Mouse (Mus musculus) frontal cortex, adult (tissue): Measurements from ENCODE around the gene Atf3.

Source experiments
- ATAC-seq: cut with Nextera tagmentation; 2 replicates; pipeline ENCODE4 v1.9.2; 2017; ENCODE audit warnings: mild to moderate bottlenecking, moderate library complexity, mixed read lengths; ENCODE audit not compliant: low TSS enrichment

Atf3 gene

DNA sequence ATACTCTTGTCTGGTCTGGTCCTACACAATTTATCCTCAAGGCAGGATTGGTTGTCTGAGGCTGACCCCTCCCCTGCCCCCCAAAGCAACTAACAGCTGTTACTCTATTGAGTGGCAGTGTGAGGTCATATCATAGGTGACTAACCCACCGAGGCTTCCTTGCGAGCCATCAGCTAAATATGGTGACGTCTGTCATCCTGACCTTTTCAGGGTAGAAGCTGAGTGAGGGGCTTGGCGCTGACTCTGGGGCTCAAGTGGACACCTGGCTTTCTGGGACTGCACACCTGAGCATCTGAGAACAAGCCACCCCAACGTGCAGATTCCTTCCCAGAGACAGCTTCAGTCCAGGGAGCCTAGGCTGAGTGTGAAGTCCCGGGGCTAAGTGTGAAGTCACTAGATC, at the start of gene Atf3:
Gene Atf3 (minus strand): TSS at position 101 of the 400 bp plus-strand sequence.
- no peak for ATAC-seq

DNA sequence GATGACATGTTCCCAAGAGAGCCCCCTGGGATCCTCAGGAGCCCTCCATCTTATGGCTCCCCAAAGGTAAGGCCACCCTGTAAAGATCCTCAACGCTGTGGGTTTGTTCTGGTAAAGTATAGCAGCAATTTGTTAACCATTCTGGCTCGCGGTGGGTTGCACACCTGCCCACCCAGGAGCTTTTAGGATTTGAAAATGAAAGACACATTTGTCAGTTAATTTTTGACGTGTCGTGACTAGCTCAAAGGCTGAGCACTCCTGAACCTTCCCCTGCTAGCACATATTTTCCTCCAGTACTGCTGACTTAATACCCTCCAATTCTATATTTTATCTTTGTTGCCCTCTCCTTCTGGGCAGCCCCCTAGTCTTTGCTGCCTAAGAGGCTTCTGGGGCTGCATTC, 49.3 kb upstream of the Atf3 start:
- no peak for ATAC-seq

GRCm38 (mm10) chr1:191263471-191263870, 45.6 kb upstream of the Atf3 start:
- no peak for ATAC-seq

DNA sequence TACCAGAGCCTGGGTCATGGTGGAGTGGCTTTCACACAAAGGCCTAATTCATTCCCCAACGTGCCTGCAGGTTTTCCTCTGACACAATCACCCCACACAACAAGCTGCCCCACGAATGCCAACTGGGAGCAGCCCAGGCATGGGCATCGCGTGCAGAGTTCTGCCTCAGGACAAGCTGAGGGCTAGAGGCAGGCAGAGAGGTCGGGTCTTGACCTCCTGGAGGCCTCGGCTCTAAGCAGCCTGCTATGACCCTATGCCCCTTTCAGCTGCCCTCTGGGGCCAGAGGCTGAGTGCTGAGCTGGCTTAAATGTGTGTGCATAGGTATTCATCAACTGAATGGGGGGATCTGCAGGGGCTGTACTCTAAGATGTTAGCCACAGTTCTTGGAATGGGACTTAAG, 44.0 kb upstream of the Atf3 start:
- ATAC-seq = no peak

DNA sequence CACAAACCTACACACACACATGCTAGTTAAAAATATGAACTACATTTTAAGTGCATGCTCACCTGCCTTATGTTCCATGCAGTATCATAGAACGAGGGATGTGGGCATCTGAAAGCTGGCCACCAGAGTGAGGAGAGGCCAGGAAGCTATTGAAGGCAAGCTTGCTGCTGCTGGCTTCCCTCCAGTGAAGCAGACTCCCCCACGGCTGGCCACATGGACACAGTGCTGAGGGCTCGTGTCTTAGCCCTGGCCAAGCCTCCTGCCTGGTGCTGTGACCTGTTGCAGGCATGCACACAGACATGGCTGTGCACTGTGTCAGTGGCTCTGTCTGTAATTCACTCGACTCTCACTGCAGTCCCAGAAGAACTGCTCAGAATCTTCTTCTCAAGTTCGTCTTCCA, 41.8 kb upstream of the Atf3 start:
- no peak for ATAC-seq

- no peak for ATAC-seq
Measured at GRCm38 (mm10) chr1:191259121-191259520, 41.3 kb upstream of the Atf3 start.

- peak; percentile 35; the same call in 1 of the 2 replicates for ATAC-seq
Measured at GRCm38 (mm10) chr1:191258521-191258920, 40.7 kb upstream of the Atf3 start.

- no peak for ATAC-seq
Measured at GRCm38 (mm10) chr1:191257981-191258380, 40.1 kb upstream of the Atf3 start.

DNA sequence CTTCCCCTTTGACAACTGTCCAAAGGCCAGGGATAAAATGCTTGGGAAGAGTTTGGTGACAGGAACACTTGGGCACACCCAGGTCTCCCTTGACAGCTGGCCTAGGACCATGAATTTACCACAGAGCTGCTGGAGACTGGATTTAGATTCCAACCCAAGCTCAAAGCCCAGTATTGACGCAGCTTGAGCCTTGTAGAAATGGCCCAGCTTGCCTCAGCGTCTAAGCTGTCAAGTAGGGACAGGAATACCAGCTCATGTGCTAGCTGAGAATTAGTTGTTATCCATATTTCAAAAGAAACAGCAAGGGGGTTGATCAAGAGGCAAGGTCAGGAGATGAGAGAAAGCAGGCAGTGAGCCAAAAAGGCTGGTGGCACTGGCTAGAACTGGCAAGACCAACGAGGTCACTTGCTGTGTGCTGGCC, 39.5 kb upstream of the Atf3 start:
- no peak for ATAC-seq

DNA sequence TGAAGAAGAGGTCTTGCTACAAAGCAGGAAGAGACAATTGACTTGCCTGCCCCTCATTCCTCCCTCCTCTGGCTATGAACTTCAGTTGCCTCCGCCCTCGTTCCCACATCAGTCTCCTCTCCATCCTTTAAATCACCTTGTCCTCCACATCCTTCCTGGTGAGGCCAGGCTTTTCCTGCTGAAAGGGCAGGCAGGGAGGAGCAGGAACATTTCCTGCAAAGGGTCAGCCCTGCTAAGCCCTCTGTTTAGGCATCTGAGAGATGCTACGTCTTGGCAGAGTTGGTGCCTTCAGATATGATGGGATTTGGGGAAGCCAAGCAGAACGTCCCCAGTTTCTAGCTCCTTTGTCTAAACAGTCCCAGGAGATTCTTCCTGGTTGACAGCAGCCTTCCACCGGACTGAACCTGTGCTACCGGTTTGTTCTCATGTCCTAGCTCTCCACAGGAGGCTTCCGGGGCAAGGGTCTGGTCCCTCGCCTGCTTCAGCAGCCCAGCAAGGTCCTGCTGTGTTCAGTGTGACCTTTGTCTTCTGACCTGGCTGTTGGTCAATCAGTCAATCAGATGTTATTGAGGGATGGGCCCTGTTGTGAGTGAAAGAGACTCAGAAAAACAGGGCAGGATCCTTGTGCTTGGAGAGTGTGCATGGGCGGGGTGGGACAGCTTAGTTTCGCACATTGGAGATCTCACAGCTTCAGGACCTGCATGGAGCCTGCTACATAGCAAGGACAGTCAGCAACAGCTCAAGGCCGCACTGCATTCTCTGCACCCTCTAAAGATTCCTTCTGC, 38.9 kb upstream of the Atf3 start:
- ATAC-seq = no peak

DNA sequence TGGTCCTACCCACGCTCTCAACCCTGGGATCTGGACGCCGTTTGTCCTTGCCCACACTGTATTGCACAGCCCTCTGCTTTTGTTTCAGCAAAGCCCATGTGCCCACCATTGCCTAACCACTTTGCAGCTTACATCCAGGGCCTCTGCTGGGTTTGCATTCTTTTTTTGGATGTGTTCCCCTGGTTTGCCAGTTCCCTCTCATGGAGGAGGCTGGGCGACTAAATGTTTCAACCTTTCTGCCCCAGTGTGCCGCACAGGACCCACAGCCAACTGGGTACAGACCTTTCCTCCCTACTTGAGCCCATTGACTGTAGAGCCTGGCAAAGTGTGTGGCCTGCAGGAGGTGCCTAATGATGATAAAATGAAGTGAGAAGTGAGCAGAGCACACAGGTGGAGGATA, 38.3 kb upstream of the Atf3 start:
- ATAC-seq = no peak

DNA sequence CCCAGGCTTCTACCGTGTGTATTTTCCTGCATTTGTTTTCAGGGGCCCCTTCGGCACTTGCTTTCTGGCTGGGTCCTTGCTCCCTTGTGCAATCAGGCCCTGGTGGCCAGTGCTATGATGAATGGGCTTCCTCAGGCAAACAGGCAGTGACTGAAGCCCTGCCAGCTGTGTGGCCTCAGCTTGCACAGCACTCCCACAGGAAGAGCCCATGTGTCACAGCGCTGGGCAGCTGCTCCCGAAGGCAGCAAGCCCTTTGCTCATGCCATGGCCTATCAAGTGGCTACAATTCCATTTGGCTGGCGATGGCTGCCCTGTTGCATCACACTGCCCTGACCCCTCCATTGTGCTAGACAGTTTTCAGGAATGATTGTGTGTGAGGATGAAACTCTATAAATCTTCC, 36.6 kb upstream of the Atf3 start:
- no peak for ATAC-seq

DNA sequence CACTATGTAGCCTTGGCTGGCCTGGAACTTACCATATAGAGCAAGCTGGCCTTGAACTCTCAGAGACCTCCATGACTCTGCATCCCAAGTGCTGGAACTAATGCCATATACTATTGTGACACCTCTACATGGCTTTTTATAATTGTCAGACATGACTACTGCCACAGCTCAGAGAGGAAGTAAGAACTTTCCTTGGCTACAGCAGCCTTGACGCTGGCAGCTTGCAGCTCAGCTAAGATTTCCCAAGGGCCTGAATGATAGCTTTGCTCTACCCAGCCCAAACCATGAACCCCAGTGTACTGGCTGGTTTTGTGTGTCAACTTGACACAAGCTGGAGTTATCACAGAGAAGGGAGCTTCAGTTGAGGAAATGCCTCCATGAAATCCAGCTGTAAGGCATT, 35.8 kb upstream of the Atf3 start:
- ATAC-seq = no peak

- no peak; the same call in 1 of the 2 replicates for ATAC-seq
Measured at GRCm38 (mm10) chr1:191249975-191250374, 32.1 kb upstream of the Atf3 start.

DNA sequence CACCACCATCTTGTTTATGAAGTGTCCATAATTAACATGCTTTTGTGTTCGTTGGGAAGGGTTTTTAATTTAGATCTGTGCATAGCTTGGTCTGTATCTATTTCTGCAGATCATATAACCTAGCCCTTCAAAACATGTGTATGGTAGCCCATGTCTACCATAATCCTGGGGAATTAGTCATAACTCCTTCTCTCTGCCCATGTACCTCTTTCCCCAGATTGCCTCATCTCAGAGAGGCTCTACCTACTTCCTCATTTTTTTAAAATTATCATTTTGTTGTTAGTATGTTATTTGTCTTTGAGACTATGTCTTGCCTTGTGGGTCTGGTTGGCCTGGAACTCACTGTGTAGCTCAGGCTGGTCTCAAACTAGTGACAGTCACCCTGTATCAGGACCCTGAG, 30.6 kb upstream of the Atf3 start:
- ATAC-seq = no peak

DNA sequence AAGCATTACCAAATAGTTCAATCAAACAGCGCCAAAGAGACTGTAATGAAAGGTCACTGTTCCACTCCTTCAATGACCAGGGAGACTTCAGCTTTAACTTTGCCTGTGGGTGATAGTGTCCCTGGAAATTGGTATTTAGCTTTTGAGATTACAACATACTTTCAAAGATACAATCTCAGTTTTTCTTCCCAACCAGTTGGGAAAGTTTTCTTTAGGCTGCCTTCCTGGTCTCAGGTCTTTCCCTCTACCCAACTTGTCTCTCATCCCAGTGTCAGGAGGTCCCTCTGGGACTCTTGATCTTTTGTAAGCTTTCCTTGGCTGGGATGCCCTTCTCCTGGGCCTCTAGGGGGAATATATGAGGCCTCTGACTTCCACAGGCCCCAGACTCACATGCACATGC, 29.7 kb upstream of the Atf3 start:
- ATAC-seq = no peak

- ATAC-seq = no peak
Measured at GRCm38 (mm10) chr1:191243855-191244254, 26.0 kb upstream of the Atf3 start.

- ATAC-seq = 0 out of 2 replicates have a peak, but pooled peaks have one; percentile 31
Measured at GRCm38 (mm10) chr1:191242065-191242698, 24.3 kb upstream of the Atf3 start.

DNA sequence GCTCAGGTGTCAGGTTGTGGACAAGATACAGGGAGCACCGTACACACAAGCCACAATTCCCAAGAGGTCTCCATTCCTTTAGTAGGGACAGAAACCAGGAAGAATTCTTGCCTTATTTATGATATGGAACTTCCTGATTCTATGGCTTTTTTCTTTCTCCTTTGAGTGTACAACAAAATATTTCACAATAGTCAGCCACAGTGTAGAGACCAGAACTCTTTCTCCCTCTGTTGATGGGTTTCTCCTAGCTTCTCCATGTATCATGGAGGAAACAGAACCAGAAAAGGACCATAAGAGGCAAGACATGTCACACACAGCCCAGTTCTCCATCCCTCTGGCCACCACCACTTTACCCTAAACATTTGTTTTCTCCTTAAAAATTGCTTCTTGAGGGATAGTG, 23.7 kb upstream of the Atf3 start:
- ATAC-seq = no peak

- no peak for ATAC-seq
Measured at GRCm38 (mm10) chr1:191239602-191240001, 21.8 kb upstream of the Atf3 start.

DNA sequence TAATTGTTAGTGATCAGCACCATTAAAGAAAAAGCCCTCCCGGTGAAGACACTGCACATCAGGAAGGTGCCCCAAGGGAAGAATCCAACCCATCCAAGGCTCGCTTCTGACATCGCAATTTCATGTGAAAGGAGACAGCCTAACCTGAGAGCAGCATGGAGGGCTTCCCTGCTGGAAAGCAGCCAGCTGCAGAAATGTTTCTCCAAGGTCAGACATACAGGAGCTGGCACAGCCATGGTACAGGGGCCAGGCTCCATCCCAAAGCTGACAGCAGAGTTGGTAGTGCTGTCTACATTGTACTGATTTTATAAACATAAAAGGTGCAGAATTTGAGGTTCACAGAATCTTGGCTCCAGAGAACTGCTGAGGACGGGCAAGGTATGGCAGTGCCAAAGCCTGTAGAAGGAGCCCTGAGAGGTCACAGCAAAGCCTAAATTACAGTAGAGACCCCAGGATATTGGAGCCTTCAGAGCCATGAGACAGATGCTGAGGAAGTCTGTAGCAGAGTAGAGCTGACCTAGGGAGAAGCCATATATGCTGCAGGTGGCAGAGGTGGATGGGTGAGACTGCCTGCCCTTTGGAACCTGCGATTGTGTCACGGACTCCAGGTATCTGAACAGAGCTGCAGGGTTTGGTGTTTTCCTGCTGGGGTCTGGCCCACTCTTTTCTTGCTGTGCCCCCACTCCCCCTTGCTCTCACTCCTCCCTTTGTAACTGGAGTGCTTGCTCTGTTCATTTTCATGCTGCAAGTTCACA, 18.1 kb upstream of the Atf3 start:
- ATAC-seq = no peak

DNA sequence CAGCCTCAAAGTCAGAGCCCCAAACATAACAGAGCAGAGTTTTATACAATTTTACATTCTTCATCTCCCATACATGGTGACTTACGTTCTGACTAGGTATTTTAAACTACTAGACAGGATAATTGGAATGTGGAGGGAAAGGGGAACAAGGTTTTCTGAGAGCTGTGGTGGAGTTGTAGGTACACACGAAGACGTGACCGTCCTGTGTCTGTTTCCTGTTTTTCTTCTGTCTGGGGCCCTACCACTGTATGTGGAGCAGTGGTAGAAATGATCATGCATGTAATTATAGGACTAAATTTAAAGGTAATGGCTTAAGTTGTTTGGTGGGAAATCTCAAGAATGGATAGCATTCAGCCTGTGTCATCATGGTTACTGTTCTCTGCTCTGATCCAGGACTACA, 17.0 kb upstream of the Atf3 start:
- no peak for ATAC-seq
